Mouse (Mus musculus) forebrain, embryonic 16.5 days (tissue): ENCODE results near the gene Ddx31. TPM values are rescaled to one million over a fixed set of nuclear protein-coding genes. Genes with fewer than 3 reads are reported as not detected.
A peak's percentile ranks its signal among the peaks of the same experiment; 100 is the strongest.

Experiments
- ATAC-seq: fragments of 200-750 bp; cut with Nextera tagmentation; 2 replicates; pipeline ENCODE4 v1.8.0; 2017; ENCODE audit warnings: mild to moderate bottlenecking, moderate library complexity
- H3K27ac ChIP-seq: fragments of 300-500 bp; sonication (generic); 2 replicates; pipeline ENCODE4 v1.5.1; 2014; ENCODE audit warnings: low read length, control low read depth
- H3K27me3 ChIP-seq: fragments of 300-500 bp; sonication (generic); replicated peaks from 2 replicates; pipeline ENCODE4 v1.6.1; 2014; ENCODE audit warnings: low read length; ENCODE audit not compliant: control insufficient read depth, insufficient read depth
- H3K36me3 ChIP-seq: fragments of 300-500 bp; sonication (generic); 2 replicates; pipeline ENCODE4 v1.6.1; 2014; ENCODE audit not compliant: control insufficient read depth, insufficient read depth
- H3K4me1 ChIP-seq: fragments of 300-500 bp; sonication (generic); replicated peaks from 2 replicates; pipeline ENCODE4 v1.6.1; 2014; ENCODE audit warnings: low read length; ENCODE audit not compliant: control insufficient read depth, insufficient read depth
- H3K4me2 ChIP-seq: fragments of 300-500 bp; sonication (generic); 2 replicates; pipeline ENCODE4 v1.6.1; 2014; ENCODE audit warnings: mild to moderate bottlenecking, low read length, control low read depth
- H3K4me3 ChIP-seq: fragments of 300-500 bp; sonication (generic); replicated peaks from 2 replicates; pipeline ENCODE4 v1.5.1; 2014; ENCODE audit warnings: mild to moderate bottlenecking, low read length, control low read depth
- H3K9ac ChIP-seq: fragments of 300-500 bp; sonication (generic); replicated peaks from 2 replicates; pipeline ENCODE4 v1.6.1; 2014; ENCODE audit warnings: low read depth, low read length, control low read depth
- H3K9me3 ChIP-seq: fragments of 300-500 bp; sonication (generic); 2 replicates; pipeline ENCODE4 v1.6.1; 2016; ENCODE audit warnings: low read length; ENCODE audit not compliant: control insufficient read depth
- WGBS: fragments of 180-500 bp; shearing (Covaris S2); extraction: QIAGEN DNeasy Blood & Tissue Kit; methylation state at CpG from one replicate; pipeline ENCODE4 v1.1.7; 2014; 5-methylcytosine and 5-hydroxymethylcytosine counted together
- polyA plus RNA-seq: library from polyadenylated mRNA; unstranded; fragments of >200 nt; fragmentation: Nextera tagmentation; extraction: Ambion mirVana; gene quantifications from 2 replicates; pipeline ENCODE4 v1.2.1, GENCODE M21; 2015

Ddx31 gene
- polyA plus RNA-seq, 1 experiment from 2014 or later: 17.6 TPM

GRCm38 (mm10) chr2:28892796-28893195 is 52.6 kb downstream of the Ddx31 start:
- no peaks in the 10 kb centered on the region for H3K9me3 ChIP-seq
- WGBS: 16% methylated on average over 1 of the region's 1 CpGs
- no peak overlapping the region for H3K27ac ChIP-seq

GRCm38 (mm10) chr2:28893526-28893925 is 53.3 kb downstream of the Ddx31 start:
- Histone ChIP-seq H3K4me3 (no peak overlapping the region), H3K9ac (no peak overlapping the region), H3K9me3 (no peaks in the 10 kb centered on the region), H3K36me3 (0 out of 2 replicates have a peak, but pooled peaks cover 2% of the 10 kb centered on the region), H3K27me3 (no peaks in the 10 kb centered on the region), H3K27ac (no peak overlapping the region), H3K4me1 (no peaks in the 10 kb centered on the region), H3K4me2 (no peak overlapping the region)
- no peak for ATAC-seq
- 40% methylated on average over 6 of the region's 6 CpGs for WGBS

More at GRCm38 (mm10) chr2:28892796-28893195, 52.6 kb downstream of the Ddx31 start:
- ATAC-seq: no peak
- Histone ChIP-seq H3K27me3 (no peaks in the 10 kb centered on the region), H3K4me1 (no peaks in the 10 kb centered on the region), H3K4me2 (no peak overlapping the region), H3K36me3 (0 out of 2 replicates have a peak, but pooled peaks cover 2% of the 10 kb centered on the region), H3K4me3 (no peak overlapping the region), H3K9ac (no peak overlapping the region)

- no peak for ATAC-seq
- Histone ChIP-seq H3K36me3 (0 out of 2 replicates have a peak, but pooled peaks cover 2% of the 10 kb centered on the region), H3K4me3 (no peak overlapping the region), H3K27me3 (no peaks in the 10 kb centered on the region), H3K4me1 (no peaks in the 10 kb centered on the region), H3K9ac (no peak overlapping the region), H3K4me2 (no peak overlapping the region), H3K9me3 (no peaks in the 10 kb centered on the region), H3K27ac (no peak overlapping the region)
- WGBS: 74% methylated on average over 7 of the region's 7 CpGs
Observed at GRCm38 (mm10) chr2:28895876-28896275, 55.7 kb downstream of the Ddx31 start.

GRCm38 (mm10) chr2:28897340-28897899 is 57.2 kb downstream of the Ddx31 start:
- H3K36me3 ChIP-seq: 0 out of 2 replicates have a peak, but pooled peaks cover 2% of the 10 kb centered on the region
- H3K27me3 ChIP-seq: no peaks in the 10 kb centered on the region
- H3K9me3 ChIP-seq: no peaks in the 10 kb centered on the region
- WGBS: 68% methylated on average over 4 of the region's 4 CpGs
- H3K27ac ChIP-seq: no peak overlapping the region
- H3K4me2 ChIP-seq: no peak overlapping the region
- no peak for ATAC-seq
- H3K4me1 ChIP-seq: no peaks in the 10 kb centered on the region
- H3K4me3 ChIP-seq: no peak overlapping the region
- no peak overlapping the region for H3K9ac ChIP-seq

- H3K27ac ChIP-seq: no peak overlapping the region
- ATAC-seq: no peak
- peaks cover 3% of the 10 kb centered on the region; the same call in 1 of the 2 replicates for H3K4me1 ChIP-seq
- peaks cover 26% of the 10 kb centered on the region for H3K27me3 ChIP-seq
- no peak overlapping the region for H3K9ac ChIP-seq
- no peaks in the 10 kb centered on the region for H3K9me3 ChIP-seq
- WGBS: 83% methylated on average over 8 of the region's 8 CpGs
- no peaks in the 10 kb centered on the region for H3K36me3 ChIP-seq
- no peak overlapping the region for H3K4me2 ChIP-seq
- H3K4me3 ChIP-seq: no peak overlapping the region
Observed at GRCm38 (mm10) chr2:28902291-28902690, 62.1 kb downstream of the Ddx31 start.

- no peaks in the 10 kb centered on the region for H3K9me3 ChIP-seq
- whole genome bisulfite sequencing: 88% methylated on average over 5 of the region's 5 CpGs
- no peak overlapping the region for H3K27ac ChIP-seq
- H3K4me1 ChIP-seq: peaks cover 18% of the 10 kb centered on the region
- no peak overlapping the region for H3K9ac ChIP-seq
- no peak for ATAC-seq
- no peaks in the 10 kb centered on the region for H3K36me3 ChIP-seq
- no peak overlapping the region for H3K4me2 ChIP-seq
- no peak overlapping the region for H3K4me3 ChIP-seq
- H3K27me3 ChIP-seq: peaks cover 37% of the 10 kb centered on the region
Observed at GRCm38 (mm10) chr2:28903871-28904270, 63.7 kb downstream of the Ddx31 start.

GRCm38 (mm10) chr2:28904786-28905185 is 64.6 kb downstream of the Ddx31 start:
- H3K36me3 ChIP-seq: no peaks in the 10 kb centered on the region
- 84% methylated on average over 9 of the region's 9 CpGs for WGBS
- no peaks in the 10 kb centered on the region for H3K9me3 ChIP-seq
- no peak overlapping the region for H3K9ac ChIP-seq
- no peak overlapping the region for H3K27ac ChIP-seq
- H3K4me3 ChIP-seq: no peak overlapping the region
- peaks cover 46% of the 10 kb centered on the region for H3K27me3 ChIP-seq
- H3K4me1 ChIP-seq: peaks cover 22% of the 10 kb centered on the region
- H3K4me2 ChIP-seq: no peak overlapping the region
- no peak for ATAC-seq

- peaks cover 22% of the 10 kb centered on the region for H3K4me1 ChIP-seq
- no peak overlapping the region for H3K4me3 ChIP-seq
- 41% methylated on average over 4 of the region's 4 CpGs for WGBS
- no peaks in the 10 kb centered on the region for H3K36me3 ChIP-seq
- no peak overlapping the region for H3K4me2 ChIP-seq
- ATAC-seq: no peak
- H3K9ac ChIP-seq: no peak overlapping the region
- H3K9me3 ChIP-seq: no peaks in the 10 kb centered on the region
- H3K27ac ChIP-seq: no peak overlapping the region
- peaks cover 54% of the 10 kb centered on the region for H3K27me3 ChIP-seq
Observed at GRCm38 (mm10) chr2:28905561-28905960, 65.4 kb downstream of the Ddx31 start.

GRCm38 (mm10) chr2:28907691-28908388 is 67.6 kb downstream of the Ddx31 start:
- Histone ChIP-seq H3K4me3 (no peak overlapping the region), H3K27me3 (peaks cover 65% of the 10 kb centered on the region), H3K9me3 (no peaks in the 10 kb centered on the region), H3K9ac (no peak overlapping the region), H3K36me3 (no peaks in the 10 kb centered on the region), H3K27ac (no peak overlapping the region), H3K4me1 (peaks cover 28% of the 10 kb centered on the region), H3K4me2 (peak overlapping the region; percentile 32)
- ATAC-seq: peak; percentile 54
- 2% methylated on average over 10 of the region's 10 CpGs for WGBS
